Mouse (Mus musculus): Measurements from ENCODE around the gene Rai14.

Gene Rai14

GRCm38 (mm10) chr15:10648372-10649109 lies 65.9 kb downstream of the Rai14 start:
- no peak for DNase-seq (ENCODE audit: low spot score)

GRCm38 (mm10) chr15:10646297-10646696 lies 68.1 kb downstream of the Rai14 start:
- DNase-seq (ENCODE audit: low spot score) = no peak

GRCm38 (mm10) chr15:10645101-10645500 lies 69.3 kb downstream of the Rai14 start:
- no peak for DNase-seq (ENCODE audit: low spot score)

GRCm38 (mm10) chr15:10643819-10644218 lies 70.6 kb downstream of the Rai14 start:
- DNase-seq (ENCODE audit: low spot score) = no peak

- no peak for DNase-seq (ENCODE audit: low spot score)
These were observed 71.2 kb downstream of the Rai14 start for GRCm38 (mm10) chr15:10643224-10643623.

- no peak for DNase-seq (ENCODE audit: low spot score)
These were observed 72.0 kb downstream of the Rai14 start for GRCm38 (mm10) chr15:10642419-10642818.

- DNase-seq (ENCODE audit: low spot score) = no peak
These were observed 73.7 kb downstream of the Rai14 start for GRCm38 (mm10) chr15:10640721-10641120.

GRCm38 (mm10) chr15:10637251-10637793 lies 77.1 kb downstream of the Rai14 start:
- DNase-seq (ENCODE audit: low spot score) = no peak

GRCm38 (mm10) chr15:10636844-10637243 lies 77.6 kb downstream of the Rai14 start:
- DNase-seq (ENCODE audit: low spot score) = no peak

- DNase-seq (ENCODE audit: low spot score) = no peak
These were observed 79.3 kb downstream of the Rai14 start for GRCm38 (mm10) chr15:10635121-10635520.

- no peak for DNase-seq (ENCODE audit: low spot score)
These were observed 80.2 kb downstream of the Rai14 start for GRCm38 (mm10) chr15:10634176-10634575.

GRCm38 (mm10) chr15:10633381-10633780 lies 81.0 kb downstream of the Rai14 start:
- no peak for DNase-seq (ENCODE audit: low spot score)

- DNase-seq (ENCODE audit: low spot score) = no peak
These were observed 81.8 kb downstream of the Rai14 start for GRCm38 (mm10) chr15:10632581-10632980.

GRCm38 (mm10) chr15:10632060-10632459 lies 82.4 kb downstream of the Rai14 start:
- DNase-seq (ENCODE audit: low spot score) = no peak

GRCm38 (mm10) chr15:10631541-10631940 lies 82.9 kb downstream of the Rai14 start:
- DNase-seq (ENCODE audit: low spot score) = no peak

GRCm38 (mm10) chr15:10628980-10629346 lies 85.5 kb downstream of the Rai14 start:
- no peak for DNase-seq (ENCODE audit: low spot score)

- no peak for DNase-seq (ENCODE audit: low spot score)
These were observed 86.1 kb downstream of the Rai14 start for GRCm38 (mm10) chr15:10628131-10628979.

GRCm38 (mm10) chr15:10623571-10624227 lies 90.7 kb downstream of the Rai14 start:
- no peak for DNase-seq (ENCODE audit: low spot score)

GRCm38 (mm10) chr15:10621194-10621593 lies 93.2 kb downstream of the Rai14 start:
- no peak for DNase-seq (ENCODE audit: low spot score)

GRCm38 (mm10) chr15:10619678-10620077 lies 94.7 kb downstream of the Rai14 start:
- no peak for DNase-seq (ENCODE audit: low spot score)

GRCm38 (mm10) chr15:10618276-10618675 lies 96.1 kb downstream of the Rai14 start:
- DNase-seq (ENCODE audit: low spot score) = no peak

GRCm38 (mm10) chr15:10616001-10616400 lies 98.4 kb downstream of the Rai14 start:
- no peak for DNase-seq (ENCODE audit: low spot score)

Data from spleen, adult 12 weeks (tissue).